ENCODE assay signal across 8 mouse cellular contexts in genomic region chr5:144357551-144357880, GRCm38 (mm10). TPM values are rescaled to one million over a fixed set of nuclear protein-coding genes. Genes with fewer than 3 reads are reported as not detected.
A peak's percentile ranks its signal among the peaks of the same experiment; 100 is the strongest.
DNase-seq lines count a peak whose midpoint lies in the region; ATAC-seq lines count a peak whose summit lies in the region.

No protein-coding gene starts in this region.

- peak overlapping the region; percentile 92 for H3K27ac ChIP-seq in kidney, embryonic 16.5 days (ENCODE audit: low read length)
- no peak overlapping the region for H3K27ac ChIP-seq in hindbrain, embryonic 11.5 days (ENCODE audit: low read depth, low read length)
- no peak overlapping the region for H3K27ac ChIP-seq in midbrain, embryonic 13.5 days

- 0% methylated on average over 27 of the region's 27 CpGs for WGBS in kidney, embryonic 16.5 days
- WGBS in hindbrain, embryonic 11.5 days: 0% methylated on average over 27 of the region's 27 CpGs
- WGBS in midbrain, embryonic 13.5 days: under 1% methylated on average over 21 of the region's 27 CpGs

- DNase-seq in kidney, adult 11 months: no peak
- DNase-seq in hindbrain, embryonic 11.5 days (ENCODE audit: low spot score): no peak
- no peak for DNase-seq in right cerebral cortex, postnatal 10 days (ENCODE audit: low spot score in 2 of 2)
- no peak for DNase-seq in kidney, postnatal 10 days
- DNase-seq in gastrocnemius, adult 18-20 months (ENCODE audit: low spot score): no peak

- peaks cover 17% of the 10 kb centered on the region for H3K4me1 ChIP-seq in kidney, embryonic 16.5 days (ENCODE audit: insufficient read depth, low read length)
- 0 out of 2 replicates have a peak, but pooled peaks cover 5% of the 10 kb centered on the region for H3K4me1 ChIP-seq in hindbrain, embryonic 11.5 days (replicated peaks; ENCODE audit: control insufficient read depth, insufficient read depth, low read length)
- H3K4me1 ChIP-seq in midbrain, embryonic 13.5 days (replicated peaks): peaks cover 18% of the 10 kb centered on the region

- H3K4me3 ChIP-seq in kidney, embryonic 16.5 days (ENCODE audit: low read length): peak overlapping the region; percentile 74
- peak overlapping the region; percentile 53 for H3K4me3 ChIP-seq in hindbrain, embryonic 11.5 days (ENCODE audit: low read depth, low read length)
- H3K4me3 ChIP-seq in midbrain, embryonic 13.5 days (replicated peaks): peak overlapping the region; percentile 55

- H3K36me3 ChIP-seq in kidney, embryonic 16.5 days (ENCODE audit: insufficient read depth, low read length): no peaks in the 10 kb centered on the region
- no peaks in the 10 kb centered on the region for H3K36me3 ChIP-seq in hindbrain, embryonic 11.5 days (ENCODE audit: control insufficient read depth, insufficient read depth, low read length)
- H3K36me3 ChIP-seq in midbrain, embryonic 13.5 days: no peaks in the 10 kb centered on the region

- ATAC-seq in kidney, embryonic 16.5 days (ENCODE audit: low FRiP score, low TSS enrichment): no peak
- ATAC-seq in common myeloid progenitor, adult 5-6 weeks (replicated peaks; ENCODE audit: low read depth, poor library complexity, severe bottlenecking): 0 out of 2 replicates have a peak, but pooled peaks have one; percentile 3
- ATAC-seq in hindbrain, embryonic 11.5 days (ENCODE audit: low FRiP score): no peak
- no peak for ATAC-seq in midbrain, embryonic 13.5 days

- no peaks in the 10 kb centered on the region for H3K27me3 ChIP-seq in kidney, embryonic 16.5 days (ENCODE audit: insufficient read depth, low read length)
- H3K27me3 ChIP-seq in hindbrain, embryonic 11.5 days (ENCODE audit: control insufficient read depth, insufficient read depth, low read length): peaks cover 15% of the 10 kb centered on the region
- peaks cover 47% of the 10 kb centered on the region for H3K27me3 ChIP-seq in midbrain, embryonic 13.5 days

- H3K9ac ChIP-seq in kidney, embryonic 16.5 days (replicated peaks; ENCODE audit: low read length): peak overlapping the region; percentile 81
- H3K9ac ChIP-seq in hindbrain, embryonic 11.5 days (ENCODE audit: low read depth, low read length): no peak overlapping the region
- peak overlapping the region; percentile 44 for H3K9ac ChIP-seq in midbrain, embryonic 13.5 days (replicated peaks)

- peak overlapping the region; percentile 69 for H3K4me2 ChIP-seq in kidney, embryonic 16.5 days (replicated peaks; ENCODE audit: low read depth, low read length)
- H3K4me2 ChIP-seq in hindbrain, embryonic 11.5 days (replicated peaks; ENCODE audit: low read depth, low read length): peak overlapping the region; percentile 69
- peak overlapping the region; percentile 96 for H3K4me2 ChIP-seq in midbrain, embryonic 13.5 days (replicated peaks)

- no peaks in the 10 kb centered on the region for H3K9me3 ChIP-seq in kidney, embryonic 16.5 days (ENCODE audit: low read length)
- H3K9me3 ChIP-seq in hindbrain, embryonic 11.5 days (ENCODE audit: control insufficient read depth, low read length): no peaks in the 10 kb centered on the region
- H3K9me3 ChIP-seq in midbrain, embryonic 13.5 days: no peaks in the 10 kb centered on the region

RNA-seq across cellular contexts. Expression of gene Baiap2l1, which starts 0.4 kb away (rescaled TPM):
- polyA plus RNA-seq in kidney, embryonic 16.5 days (2015; fragmentation: Nextera tagmentation; extraction: Ambion mirVana): 14.8 and 15.3 TPM in 2 replicates
- total RNA-seq in common myeloid progenitor, adult 5-6 weeks (2017): not detected in 2 replicates
- polyA plus RNA-seq in hindbrain, embryonic 11.5 days (2014; fragmentation: Nextera tagmentation; extraction: Ambion mirVana): 3.2 and 3.3 TPM in 2 replicates
- polyA plus RNA-seq in midbrain, embryonic 13.5 days (2015; fragmentation: Nextera tagmentation; extraction: Ambion mirVana): 1.5 and 1.7 TPM in 2 replicates
- under 1 TPM; 0.37 to 0.52 TPM for total RNA-seq in gastrocnemius, adult 18-20 months (2021)
